Mouse (Mus musculus): Measurements from ENCODE around the gene Notum. TPM values are rescaled to one million over a fixed set of nuclear protein-coding genes. Genes with fewer than 3 reads are reported as not detected.

Gene Notum
- 4.1 and 4.3 TPM in 2 replicates for polyA plus RNA-seq (2015; fragmentation: Nextera tagmentation; extraction: Ambion mirVana)

DNA sequence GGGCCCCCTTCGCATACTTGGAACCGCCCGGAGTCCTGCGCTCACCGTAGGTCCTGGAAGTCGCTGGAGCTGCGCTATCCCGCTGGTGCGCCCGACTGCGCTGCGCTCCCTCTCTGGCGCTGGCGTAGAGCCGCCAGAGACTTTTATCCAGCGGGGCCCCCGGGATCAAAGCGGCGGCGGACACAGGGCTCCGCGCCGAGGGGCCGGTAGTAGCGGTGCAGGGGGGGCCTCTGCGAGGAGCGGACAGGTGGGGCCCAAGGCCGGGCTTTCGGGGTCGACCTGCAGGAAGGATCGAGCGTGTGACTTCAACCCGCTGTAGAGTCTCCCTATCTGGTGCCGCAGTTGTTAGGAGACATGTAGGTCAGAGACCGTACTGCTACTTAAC is at the start of gene Notum:
Gene Notum, minus strand, starts transcription at position 100 of the 385 bp plus-strand sequence.
- H3K9me3 ChIP-seq: no peaks in the 10 kb centered on the region
- H3K4me1 ChIP-seq: peaks cover 21% of the 10 kb centered on the region
- ATAC-seq (ENCODE audit: borderline replicate concordance, extremely low read depth, low FRiP score, low TSS enrichment): 0 out of 2 replicates have a peak, but pooled peaks have one; percentile 3
- H3K4me3 ChIP-seq: peak within 1 kb of the TSS; percentile 48
- no peak within 1 kb of the TSS for H3K27ac ChIP-seq
- H3K4me2 ChIP-seq: peak within 1 kb of the TSS; percentile 74
- H3K36me3 ChIP-seq: no peaks in the 10 kb centered on the region
- peaks cover 90% of the 10 kb centered on the region for H3K27me3 ChIP-seq
- peak within 1 kb of the TSS; percentile 38 for H3K9ac ChIP-seq
- under 1% methylated on average over 35 of the region's 35 CpGs for WGBS

DNA sequence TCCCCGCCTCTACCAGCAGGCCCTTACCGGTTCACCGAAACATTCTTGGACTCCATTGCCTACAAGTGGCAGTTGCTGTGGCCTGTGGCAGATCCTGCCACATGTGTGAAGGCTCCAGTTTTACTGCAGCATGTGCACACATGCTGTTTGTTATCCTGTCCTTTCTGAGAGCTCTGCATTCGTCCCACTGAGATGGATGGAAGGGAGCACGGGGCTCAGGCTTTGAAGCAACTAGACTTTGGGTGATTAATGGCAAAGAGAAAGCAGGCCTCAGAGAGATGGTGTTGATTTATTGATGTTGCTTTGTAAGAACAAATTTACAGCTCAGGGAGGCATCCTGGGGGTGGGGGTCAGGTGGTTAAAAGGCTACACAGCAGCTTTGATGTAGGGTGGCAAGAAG is 49.7 kb upstream of the Notum start:
- peaks cover 55% of the 10 kb centered on the region for H3K4me1 ChIP-seq
- no peaks in the 10 kb centered on the region for H3K27me3 ChIP-seq
- no peak overlapping the region for H3K4me2 ChIP-seq
- no peak for ATAC-seq (ENCODE audit: borderline replicate concordance, extremely low read depth, low FRiP score, low TSS enrichment)
- peaks cover 3% of the 10 kb centered on the region; the same call in 1 of the 2 replicates for H3K36me3 ChIP-seq
- no peak overlapping the region for H3K27ac ChIP-seq
- no peak overlapping the region for H3K9ac ChIP-seq
- H3K9me3 ChIP-seq: no peaks in the 10 kb centered on the region
- 65% methylated on average over 5 of the region's 5 CpGs for WGBS
- no peak overlapping the region for H3K4me3 ChIP-seq

DNA sequence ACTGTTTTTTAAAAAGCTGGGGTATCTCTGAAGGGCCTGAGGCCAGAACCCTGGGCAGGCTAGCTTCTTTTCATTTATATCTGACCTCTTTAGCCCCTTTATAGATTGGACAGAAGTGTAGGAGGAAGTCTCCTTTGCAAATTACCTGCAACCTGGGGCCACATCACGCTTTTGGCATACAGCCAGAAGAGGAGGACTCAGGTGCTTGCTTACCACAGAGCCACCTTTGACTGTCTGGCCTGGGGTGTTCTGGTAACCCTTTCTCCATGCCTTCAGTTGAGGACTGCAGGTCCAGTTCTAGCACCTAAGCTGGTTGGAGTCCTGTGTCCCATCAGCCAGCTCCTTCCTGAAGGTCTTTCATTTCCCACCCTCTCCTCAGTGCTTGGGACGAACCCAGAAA is 48.6 kb upstream of the Notum start:
- 43% methylated on average over 2 of the region's 2 CpGs for WGBS
- Histone ChIP-seq H3K9me3 (no peaks in the 10 kb centered on the region), H3K4me3 (no peak overlapping the region), H3K4me2 (no peak overlapping the region), H3K4me1 (peaks cover 60% of the 10 kb centered on the region), H3K36me3 (no peaks in the 10 kb centered on the region), H3K27me3 (no peaks in the 10 kb centered on the region), H3K27ac (no peak overlapping the region), H3K9ac (no peak overlapping the region; the same call in 1 of the 2 replicates)
- ATAC-seq (ENCODE audit: borderline replicate concordance, extremely low read depth, low FRiP score, low TSS enrichment): no peak

DNA sequence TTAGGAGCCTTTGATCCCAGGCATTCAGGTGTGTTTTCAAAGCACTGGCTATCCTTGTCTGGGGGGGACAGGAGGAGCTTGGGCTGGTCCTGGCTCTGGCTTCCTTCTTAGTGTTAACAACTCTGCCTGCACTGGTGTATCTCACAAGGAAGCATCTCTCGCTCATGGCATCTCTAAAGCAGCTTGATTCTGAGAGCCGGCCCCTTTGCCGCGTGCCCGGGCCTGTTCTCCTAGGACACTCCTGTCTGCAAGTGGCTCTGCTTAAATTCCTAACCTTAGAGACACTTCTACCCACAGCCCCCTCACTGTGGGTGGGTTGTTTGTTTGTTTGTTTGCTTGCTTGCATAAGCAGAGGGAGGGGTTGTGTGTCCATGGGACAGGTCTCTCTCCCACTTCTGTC is 47.0 kb upstream of the Notum start:
- WGBS: 31% methylated on average over 5 of the region's 5 CpGs
- Histone ChIP-seq H3K4me2 (no peak overlapping the region), H3K27ac (no peak overlapping the region; the same call in 1 of the 2 replicates), H3K27me3 (no peaks in the 10 kb centered on the region), H3K4me1 (peaks cover 68% of the 10 kb centered on the region), H3K36me3 (peaks cover 5% of the 10 kb centered on the region; the same call in 1 of the 2 replicates), H3K4me3 (no peak overlapping the region), H3K9ac (no peak overlapping the region), H3K9me3 (no peaks in the 10 kb centered on the region)
- ATAC-seq (ENCODE audit: borderline replicate concordance, extremely low read depth, low FRiP score, low TSS enrichment): no peak

DNA sequence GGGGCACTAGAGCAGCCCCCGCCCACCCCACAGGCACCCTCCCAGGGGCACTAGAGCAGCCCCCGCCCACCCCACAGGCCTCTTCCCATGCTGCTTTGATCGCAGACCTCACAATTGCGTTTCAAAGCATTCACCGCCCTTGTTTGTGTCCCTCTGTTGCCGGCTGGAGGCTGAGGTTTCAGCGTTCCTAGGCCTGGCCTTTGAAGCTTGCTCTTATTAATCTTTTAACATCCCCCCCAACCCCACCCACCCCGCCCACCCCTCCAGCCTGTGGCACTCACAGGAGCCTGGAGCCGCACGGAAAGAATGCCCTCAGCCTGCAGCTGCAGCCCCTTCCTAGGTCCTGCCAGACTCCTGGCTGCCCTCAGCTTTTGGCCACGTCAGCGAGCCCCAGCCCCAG is 46.2 kb upstream of the Notum start:
- Histone ChIP-seq H3K4me2 (no peak overlapping the region), H3K4me3 (no peak overlapping the region), H3K27ac (peak overlapping the region; percentile 11), H3K36me3 (peaks cover 10% of the 10 kb centered on the region), H3K9me3 (no peaks in the 10 kb centered on the region), H3K4me1 (peaks cover 61% of the 10 kb centered on the region), H3K27me3 (no peaks in the 10 kb centered on the region), H3K9ac (no peak overlapping the region)
- WGBS: 11% methylated on average over 12 of the region's 12 CpGs
- no peak for ATAC-seq (ENCODE audit: borderline replicate concordance, extremely low read depth, low FRiP score, low TSS enrichment)

DNA sequence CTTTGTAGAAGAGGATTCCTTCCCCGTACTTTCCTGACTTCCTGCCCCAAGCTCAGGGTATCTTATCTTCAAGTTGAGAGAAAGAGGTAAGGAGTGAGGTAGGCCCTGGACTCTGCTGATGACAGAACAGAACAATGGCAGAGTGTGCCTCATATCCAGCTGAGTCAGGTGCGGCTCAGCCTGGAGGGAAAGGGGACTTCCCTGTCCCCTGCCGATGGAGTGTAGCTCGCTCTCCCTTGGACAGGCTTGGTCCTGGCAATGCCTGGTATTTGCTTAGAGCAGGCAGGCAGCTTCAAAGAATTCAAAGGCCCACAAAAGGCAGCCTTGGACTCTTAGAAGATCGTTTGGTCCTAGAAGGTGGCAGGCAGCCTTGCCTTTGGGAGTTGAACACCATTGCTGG is 45.1 kb upstream of the Notum start:
- 46% methylated on average over 5 of the region's 5 CpGs for WGBS
- H3K9me3 ChIP-seq: no peaks in the 10 kb centered on the region
- H3K4me3 ChIP-seq: no peak overlapping the region
- H3K27ac ChIP-seq: peak overlapping the region; percentile 17
- peaks cover 11% of the 10 kb centered on the region for H3K36me3 ChIP-seq
- no peak for ATAC-seq (ENCODE audit: borderline replicate concordance, extremely low read depth, low FRiP score, low TSS enrichment)
- no peaks in the 10 kb centered on the region for H3K27me3 ChIP-seq
- no peak overlapping the region for H3K9ac ChIP-seq
- H3K4me1 ChIP-seq: peaks cover 56% of the 10 kb centered on the region
- no peak overlapping the region for H3K4me2 ChIP-seq

DNA sequence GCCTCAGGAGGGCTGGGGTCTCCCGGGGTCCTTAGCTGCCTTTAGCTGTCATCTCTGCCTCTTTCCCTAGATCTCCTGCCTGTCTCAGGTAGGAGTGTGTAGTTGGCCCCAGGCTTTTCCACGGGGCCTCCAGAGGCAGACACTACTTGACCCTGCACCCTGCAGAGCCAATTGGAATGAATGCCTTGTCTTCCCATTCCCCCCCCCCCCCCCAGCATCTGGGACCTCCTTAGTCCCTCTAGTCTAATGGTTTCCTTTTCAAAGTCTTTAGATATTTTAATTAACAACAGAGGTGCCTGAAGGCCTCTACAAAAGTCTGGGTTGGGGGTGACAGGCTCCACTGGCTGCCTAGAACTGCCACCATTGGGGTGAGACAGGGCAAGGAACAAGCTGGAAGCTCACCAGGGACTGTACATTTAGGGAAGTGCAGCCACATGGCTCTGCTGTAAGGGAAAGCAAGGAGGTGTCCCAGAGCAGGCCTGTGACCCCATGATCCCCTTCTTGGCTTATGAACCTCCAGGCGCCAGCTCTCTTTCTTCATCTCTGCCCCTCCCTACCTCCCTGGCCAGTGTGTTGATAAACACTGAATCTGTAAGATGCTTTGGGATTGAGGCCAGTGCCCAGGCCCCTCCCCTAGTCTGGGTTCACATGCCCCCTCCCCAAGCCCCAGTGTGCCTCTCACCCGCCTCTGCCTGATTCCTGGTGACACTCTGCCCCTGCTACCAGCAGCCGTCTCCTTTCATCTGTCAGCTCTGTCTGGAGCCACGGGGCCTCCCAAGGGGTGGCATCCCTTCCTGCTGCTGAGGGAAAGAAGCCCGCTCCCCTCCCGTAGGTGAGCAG is 43.7 kb upstream of the Notum start:
- ATAC-seq (ENCODE audit: borderline replicate concordance, extremely low read depth, low FRiP score, low TSS enrichment): peak; percentile 50
- Histone ChIP-seq H3K36me3 (peaks cover 15% of the 10 kb centered on the region), H3K4me2 (no peak overlapping the region), H3K4me3 (no peak overlapping the region), H3K27me3 (no peaks in the 10 kb centered on the region), H3K4me1 (peaks cover 55% of the 10 kb centered on the region), H3K9ac (no peak overlapping the region), H3K9me3 (no peaks in the 10 kb centered on the region), H3K27ac (peak overlapping the region; percentile 26)
- 35% methylated on average over 8 of the region's 8 CpGs for WGBS

DNA sequence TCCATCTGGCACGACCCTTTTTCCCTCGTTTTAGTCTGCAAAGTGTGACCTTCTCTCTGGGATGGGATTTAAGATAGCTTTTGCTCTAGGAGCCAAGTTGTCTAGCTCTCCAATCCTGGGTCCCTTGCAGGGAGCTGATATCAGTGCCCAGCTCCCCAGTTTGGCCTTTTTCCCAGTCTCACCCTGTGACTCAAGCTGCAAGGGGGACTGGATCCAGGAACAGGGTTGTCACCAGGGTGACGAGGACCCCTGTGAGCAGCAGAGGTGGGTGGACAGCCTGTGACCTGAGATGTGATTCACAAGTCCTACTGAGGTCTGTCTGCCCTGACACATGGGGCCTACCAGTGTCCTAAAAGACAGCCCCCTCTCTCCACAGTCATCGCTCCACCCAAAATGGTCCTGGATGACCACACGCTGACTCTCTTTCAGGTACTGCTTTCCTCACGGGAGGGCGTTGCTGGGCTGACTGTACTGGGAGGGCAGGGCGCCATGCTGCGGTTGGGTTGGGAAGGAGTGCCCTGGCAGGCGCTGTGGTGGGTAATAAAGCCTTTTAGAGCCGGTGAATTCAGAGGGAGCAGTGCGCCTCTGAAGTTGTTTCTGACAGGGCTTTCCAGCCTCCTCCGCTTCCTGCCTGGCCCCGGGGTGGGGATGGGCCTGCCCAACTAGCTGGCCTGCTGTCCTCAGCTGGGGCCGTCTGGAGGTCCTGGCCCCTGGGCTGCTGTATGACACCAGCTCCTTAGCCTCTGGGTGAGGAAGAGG is 42.9 kb upstream of the Notum start:
- Histone ChIP-seq H3K9me3 (no peaks in the 10 kb centered on the region), H3K36me3 (peaks cover 22% of the 10 kb centered on the region), H3K27ac (peak overlapping the region; percentile 26), H3K4me2 (no peak overlapping the region), H3K27me3 (no peaks in the 10 kb centered on the region), H3K4me1 (peaks cover 49% of the 10 kb centered on the region), H3K9ac (no peak overlapping the region), H3K4me3 (no peak overlapping the region)
- ATAC-seq (ENCODE audit: borderline replicate concordance, extremely low read depth, low FRiP score, low TSS enrichment): no peak
- WGBS: 45% methylated on average over 15 of the region's 15 CpGs

DNA sequence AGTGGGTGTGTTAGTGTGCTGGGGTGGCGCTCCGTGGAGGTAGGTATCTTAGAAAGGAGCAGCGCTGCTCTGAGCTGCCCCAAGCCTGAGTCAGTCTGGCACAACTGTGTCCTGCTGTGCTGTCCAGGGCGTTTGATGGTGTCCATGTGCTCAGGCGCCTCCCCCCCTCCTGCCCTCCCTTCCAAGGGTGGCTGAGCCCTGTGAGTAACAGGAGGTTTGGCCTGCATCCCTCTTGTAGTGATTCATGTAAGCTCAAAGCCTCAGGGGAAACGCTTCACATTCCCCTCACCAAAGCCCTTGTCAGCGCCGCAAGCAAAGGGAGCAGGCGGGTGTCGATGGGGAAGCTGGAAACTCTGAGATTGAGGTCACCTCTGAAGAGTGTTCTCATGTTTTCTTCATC is 36.8 kb upstream of the Notum start:
- Histone ChIP-seq H3K27ac (no peak overlapping the region; the same call in 1 of the 2 replicates), H3K9me3 (no peaks in the 10 kb centered on the region), H3K4me1 (peaks cover 32% of the 10 kb centered on the region), H3K27me3 (no peaks in the 10 kb centered on the region), H3K36me3 (peaks cover 18% of the 10 kb centered on the region), H3K9ac (no peak overlapping the region), H3K4me2 (no peak overlapping the region), H3K4me3 (no peak overlapping the region)
- ATAC-seq (ENCODE audit: borderline replicate concordance, extremely low read depth, low FRiP score, low TSS enrichment): no peak
- 52% methylated on average over 10 of the region's 10 CpGs for WGBS

DNA sequence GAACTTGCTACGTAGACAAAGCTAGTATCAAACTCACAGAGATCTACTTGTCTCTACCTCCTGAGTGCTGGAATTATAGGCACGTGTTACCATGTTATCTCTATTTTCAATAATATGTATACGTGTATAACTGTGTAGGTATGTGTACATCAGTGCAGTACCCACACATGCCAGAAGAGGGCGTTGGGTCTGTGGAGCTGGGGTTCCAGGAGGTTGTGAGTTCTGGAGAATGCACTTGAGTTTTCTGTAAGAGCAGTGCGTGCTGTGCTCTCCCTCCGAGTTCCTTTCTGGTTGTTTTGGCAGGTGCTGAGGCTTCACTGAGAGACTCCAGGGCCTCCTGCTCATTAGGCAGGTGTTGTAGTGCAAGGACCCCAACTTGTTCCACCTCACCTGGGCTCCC is 35.6 kb upstream of the Notum start:
- ATAC-seq (ENCODE audit: borderline replicate concordance, extremely low read depth, low FRiP score, low TSS enrichment): no peak
- 89% methylated on average over 6 of the region's 6 CpGs for WGBS
- peaks cover 32% of the 10 kb centered on the region for H3K4me1 ChIP-seq
- H3K27ac ChIP-seq: no peak overlapping the region
- H3K4me2 ChIP-seq: no peak overlapping the region
- H3K36me3 ChIP-seq: peaks cover 13% of the 10 kb centered on the region
- no peaks in the 10 kb centered on the region for H3K27me3 ChIP-seq
- H3K9ac ChIP-seq: no peak overlapping the region
- H3K4me3 ChIP-seq: no peak overlapping the region
- H3K9me3 ChIP-seq: no peaks in the 10 kb centered on the region

DNA sequence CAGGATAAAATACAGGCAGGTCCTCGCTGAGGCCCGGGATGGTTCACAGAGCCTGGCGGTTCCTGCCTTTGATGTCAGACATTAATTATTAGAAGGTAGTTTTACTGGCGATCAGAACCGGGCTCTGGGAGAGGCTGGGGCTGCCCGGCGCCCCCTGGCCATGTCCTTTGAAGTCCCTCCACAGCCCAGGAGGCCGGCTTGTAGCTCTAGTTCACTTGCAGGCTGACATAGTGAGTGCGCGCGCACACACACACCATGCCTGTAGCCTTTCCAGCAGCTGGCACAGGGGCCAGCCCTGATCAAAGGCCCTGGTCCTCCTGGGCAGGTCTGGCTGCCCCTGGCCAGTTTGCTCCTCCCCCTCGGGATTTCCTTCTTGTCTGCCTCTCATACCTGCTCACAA is 34.7 kb upstream of the Notum start:
- Histone ChIP-seq H3K27ac (peak overlapping the region; percentile 49), H3K4me1 (peaks cover 32% of the 10 kb centered on the region), H3K27me3 (no peaks in the 10 kb centered on the region), H3K9ac (no peak overlapping the region), H3K4me3 (no peak overlapping the region), H3K9me3 (no peaks in the 10 kb centered on the region), H3K36me3 (peaks cover 15% of the 10 kb centered on the region), H3K4me2 (no peak overlapping the region)
- WGBS: 32% methylated on average over 12 of the region's 12 CpGs
- 0 out of 2 replicates have a peak, but pooled peaks have one; percentile 39 for ATAC-seq (ENCODE audit: borderline replicate concordance, extremely low read depth, low FRiP score, low TSS enrichment)

DNA sequence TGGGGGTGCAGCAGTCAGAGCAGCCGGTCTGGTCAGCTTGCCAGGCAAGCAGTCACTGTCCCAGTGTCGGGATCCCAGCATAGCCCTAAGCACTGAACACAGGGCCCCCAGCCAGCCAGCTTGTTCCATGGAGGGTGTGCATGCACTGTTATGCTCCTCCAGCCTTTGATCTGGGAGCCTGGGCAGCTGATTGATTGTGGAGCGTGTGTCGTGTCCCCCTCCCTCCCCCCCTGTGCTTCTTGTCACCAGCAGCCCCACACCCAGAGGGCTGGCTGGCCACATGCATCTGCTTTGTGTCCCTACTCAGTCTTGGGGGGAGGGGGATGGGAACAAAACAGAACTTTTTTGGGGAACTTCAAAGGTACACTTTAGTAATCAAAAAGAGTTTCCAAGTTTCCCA is 34.2 kb upstream of the Notum start:
- ATAC-seq (ENCODE audit: borderline replicate concordance, extremely low read depth, low FRiP score, low TSS enrichment): peak; percentile 89
- peaks cover 20% of the 10 kb centered on the region for H3K36me3 ChIP-seq
- H3K4me1 ChIP-seq: peaks cover 32% of the 10 kb centered on the region
- 23% methylated on average over 4 of the region's 4 CpGs for WGBS
- no peaks in the 10 kb centered on the region for H3K9me3 ChIP-seq
- H3K4me3 ChIP-seq: no peak overlapping the region
- H3K4me2 ChIP-seq: no peak overlapping the region
- H3K27me3 ChIP-seq: no peaks in the 10 kb centered on the region
- peak overlapping the region; percentile 49; the same call in 1 of the 2 replicates for H3K27ac ChIP-seq
- H3K9ac ChIP-seq: no peak overlapping the region
